Mouse (Mus musculus) embryonic fibroblast, embryonic 13.5 days (primary cell): ENCODE results near the gene Sel1l3.

Experiments used
- CTCF ChIP-seq: IDR thresholded peaks from 2 replicates; pipeline ENCODE4 v1.5.1; 2011; ENCODE audit warnings: mild to moderate bottlenecking, control low read depth, low read length, moderate library complexity, borderline replicate concordance; ENCODE audit not compliant: insufficient read depth
- POLR2A ChIP-seq: IDR thresholded peaks from 2 replicates; pipeline ENCODE4 v1.6.1; 2011; ENCODE audit warnings: low read depth, mild to moderate bottlenecking, control low read depth, low read length, moderate library complexity

- TF ChIP-seq POLR2A, result no peak
- TF ChIP-seq CTCF, result no peak
These were observed 107.0 kb downstream of the Sel1l3 start for GRCm38 (mm10) chr5:53106731-53107130.
